Mouse (Mus musculus) activated CD4-positive, CD25-positive, alpha-beta regulatory T cell, adult 4 months (primary cell): Measurements from ENCODE around the gene Dclre1a. TPM values are rescaled to one million over a fixed set of nuclear protein-coding genes. Genes with fewer than 3 reads are reported as not detected.

Source experiments
- polyA plus RNA-seq, 2 experiments: library from polyadenylated mRNA; unstranded; fragments of 100-300 nt; shearing (Covaris generic); gene quantifications; one replicate each; pipeline ENCODE4 v1.2.1; 2017

Dclre1a gene
- polyA plus RNA-seq, 2 experiments from 2014 or later, result 8.4 to 9.7 TPM

Other genes starting within 250 kb of the Dclre1a start
- gene Nrap, start 158.2 kb downstream of the Dclre1a start, polyA plus RNA-seq, result not detected
- 10 to 100 TPM; 33.2 to 39.9 TPM for gene Casp7, start 151.1 kb downstream of the Dclre1a start, polyA plus RNA-seq
- 1 to 10 TPM in 1 of 2 experiments, not detected in 1; 2.2 TPM for gene Plekhs1, start 86.6 kb downstream of the Dclre1a start, polyA plus RNA-seq
- 1 to 10 TPM; 6.6 to 7.1 TPM for gene Nhlrc2, start within 50 bp of the Dclre1a start, polyA plus RNA-seq
- not detected for gene Adrb1, start 174.0 kb upstream of the Dclre1a start, polyA plus RNA-seq